Mouse (Mus musculus) lung, postnatal 0 days (tissue): ENCODE results near the gene Arl8b. TPM values are rescaled to one million over a fixed set of nuclear protein-coding genes. Genes with fewer than 3 reads are reported as not detected.

ENCODE experiments used
- ATAC-seq: fragments of 200-750 bp; cut with Nextera tagmentation; 2 replicates; pipeline ENCODE4 v1.8.0; 2017; ENCODE audit warnings: moderate library complexity
- DNase-seq: peaks from one replicate; pipeline ENCODE4 v3.0.0-alpha.2; 2016; ENCODE audit warnings: low spot score
- H3K27ac ChIP-seq: fragments of 300-500 bp; sonication (generic); 2 replicates; pipeline ENCODE4 v1.5.1; 2014; ENCODE audit warnings: antibody characterized with exemption, mild to moderate bottlenecking, low read length, mixed read lengths
- H3K27me3 ChIP-seq: fragments of 300-500 bp; sonication (generic); replicated peaks from 2 replicates; pipeline ENCODE4 v1.6.1; 2014; ENCODE audit warnings: low read length, mixed read lengths; ENCODE audit not compliant: insufficient read depth
- H3K36me3 ChIP-seq: fragments of 300-500 bp; sonication (generic); 2 replicates; pipeline ENCODE4 v1.6.1; 2014; ENCODE audit warnings: low read length, mixed read lengths; ENCODE audit not compliant: insufficient read depth
- H3K4me1 ChIP-seq: fragments of 300-500 bp; sonication (generic); 2 replicates; pipeline ENCODE4 v1.6.1; 2014; ENCODE audit warnings: antibody characterized with exemption, low read depth, low read length, mixed read lengths; ENCODE audit not compliant: insufficient read depth
- H3K4me2 ChIP-seq: fragments of 300-500 bp; sonication (generic); replicated peaks from 2 replicates; pipeline ENCODE4 v1.6.1; 2014; ENCODE audit warnings: low read depth, mild to moderate bottlenecking, low read length, moderate library complexity, mixed read lengths
- H3K4me3 ChIP-seq: fragments of 300-500 bp; sonication (generic); 2 replicates; pipeline ENCODE4 v1.5.1; 2014; ENCODE audit warnings: low read depth, low read length
- H3K9ac ChIP-seq: fragments of 300-500 bp; sonication (generic); replicated peaks from 2 replicates; pipeline ENCODE4 v1.6.1; 2014; ENCODE audit warnings: low read depth, mild to moderate bottlenecking
- H3K9me3 ChIP-seq: fragments of 300-500 bp; sonication (generic); 2 replicates; pipeline ENCODE4 v1.6.1; 2016; ENCODE audit warnings: low read length, mixed read lengths
- CTCF ChIP-seq: IDR thresholded peaks from 2 replicates; pipeline ENCODE4 v1.5.1; 2016; ENCODE audit warnings: antibody characterized with exemption, mild to moderate bottlenecking
- EP300 ChIP-seq: IDR thresholded peaks from 2 replicates; pipeline ENCODE4 v1.6.1; 2016; ENCODE audit warnings: antibody characterized with exemption, mild to moderate bottlenecking, control low read depth
- WGBS: fragments of 180-500 bp; shearing (Covaris S2); extraction: QIAGEN DNeasy Blood & Tissue Kit; methylation state at CpG from one replicate; pipeline ENCODE4 v1.1.7; 2014; 5-methylcytosine and 5-hydroxymethylcytosine counted together
- polyA plus RNA-seq: library from polyadenylated mRNA; unstranded; fragments of >200 nt; fragmentation: Nextera tagmentation; extraction: Ambion mirVana; gene quantifications from 2 replicates; pipeline ENCODE4 v1.2.1, GENCODE M21; 2015

Arl8b gene
- polyA plus RNA-seq, 1 experiment from 2014 or later: 45.5 TPM

- H3K4me2 ChIP-seq: no peak overlapping the region
- WGBS: 14% methylated on average over 9 of the region's 9 CpGs
Observed at GRCm38 (mm10) chr6:108772913-108773312, 10.0 kb upstream of the Arl8b start.

GRCm38 (mm10) chr6:108773480-108773879 is 9.4 kb upstream of the Arl8b start:
- Histone ChIP-seq H3K27me3 (no peaks in the 10 kb centered on the region), H3K27ac (no peak overlapping the region), H3K9me3 (no peaks in the 10 kb centered on the region), H3K4me3 (no peak overlapping the region), H3K9ac (no peak overlapping the region), H3K4me2 (no peak overlapping the region), H3K36me3 (no peaks in the 10 kb centered on the region), H3K4me1 (no peaks in the 10 kb centered on the region)
- TF ChIP-seq EP300 (no peak), CTCF (no peak)
- DNase-seq (no peak), ATAC-seq (no peak)
- WGBS: 86% methylated on average over 6 of the region's 6 CpGs

More at GRCm38 (mm10) chr6:108772913-108773312, 10.0 kb upstream of the Arl8b start:
- no peaks in the 10 kb centered on the region for H3K4me1 ChIP-seq
- no peaks in the 10 kb centered on the region for H3K9me3 ChIP-seq
- no peaks in the 10 kb centered on the region for H3K36me3 ChIP-seq
- DNase-seq (peak; percentile 71), ATAC-seq (peak; percentile 57; the same call in 1 of the 2 replicates)
- no peak overlapping the region for H3K27ac ChIP-seq
- no peak overlapping the region for H3K4me3 ChIP-seq
- TF ChIP-seq EP300: no peak
- peak; percentile 94 for TF ChIP-seq CTCF
- no peaks in the 10 kb centered on the region for H3K27me3 ChIP-seq
- H3K9ac ChIP-seq: no peak overlapping the region

- DNase-seq (no peak), ATAC-seq (no peak)
- no peak overlapping the region for H3K9ac ChIP-seq
- H3K4me3 ChIP-seq: no peak overlapping the region
- H3K27me3 ChIP-seq: no peaks in the 10 kb centered on the region
- no peak for TF ChIP-seq CTCF
- no peak for TF ChIP-seq EP300
- H3K9me3 ChIP-seq: no peaks in the 10 kb centered on the region
- no peaks in the 10 kb centered on the region for H3K36me3 ChIP-seq
- H3K27ac ChIP-seq: no peak overlapping the region
- H3K4me2 ChIP-seq: no peak overlapping the region
- H3K4me1 ChIP-seq: no peaks in the 10 kb centered on the region
Observed at GRCm38 (mm10) chr6:108776274-108776673, 6.6 kb upstream of the Arl8b start.

- Histone ChIP-seq H3K4me2 (no peak overlapping the region), H3K4me1 (no peaks in the 10 kb centered on the region), H3K9me3 (no peaks in the 10 kb centered on the region), H3K4me3 (no peak overlapping the region), H3K27ac (no peak overlapping the region), H3K36me3 (no peaks in the 10 kb centered on the region), H3K27me3 (no peaks in the 10 kb centered on the region), H3K9ac (no peak overlapping the region)
- no peak for DNase-seq
- TF ChIP-seq EP300 (no peak), CTCF (no peak)
- WGBS: 45% methylated on average over 8 of the region's 8 CpGs
- ATAC-seq: no peak
Observed at GRCm38 (mm10) chr6:108777560-108778287, 5.2 kb upstream of the Arl8b start.

GRCm38 (mm10) chr6:108778399-108778798 is 4.5 kb upstream of the Arl8b start:
- Histone ChIP-seq H3K9ac (no peak overlapping the region), H3K36me3 (no peaks in the 10 kb centered on the region), H3K27me3 (no peaks in the 10 kb centered on the region), H3K9me3 (no peaks in the 10 kb centered on the region), H3K4me3 (no peak overlapping the region), H3K4me2 (no peak overlapping the region), H3K4me1 (no peaks in the 10 kb centered on the region), H3K27ac (no peak overlapping the region)
- DNase-seq (no peak), ATAC-seq (no peak)
- WGBS: 65% methylated on average over 5 of the region's 5 CpGs
- TF ChIP-seq CTCF (no peak), EP300 (no peak)

- Histone ChIP-seq H3K27me3 (no peaks in the 10 kb centered on the region), H3K4me2 (no peak overlapping the region), H3K9ac (no peak overlapping the region), H3K4me3 (no peak overlapping the region), H3K36me3 (no peaks in the 10 kb centered on the region), H3K9me3 (no peaks in the 10 kb centered on the region), H3K4me1 (0 out of 2 replicates have a peak, but pooled peaks cover 4% of the 10 kb centered on the region), H3K27ac (no peak overlapping the region)
- 49% methylated on average over 6 of the region's 6 CpGs for WGBS
- TF ChIP-seq CTCF: no peak
- TF ChIP-seq EP300: no peak
- DNase-seq (peak; percentile 38), ATAC-seq (no peak)
Observed at GRCm38 (mm10) chr6:108781865-108782264, 1.0 kb upstream of the Arl8b start.
